Mouse (Mus musculus) ovary, postnatal 36 days (tissue): ENCODE results near the gene Rps6ka2.
"Not testable (repeated sequence)": the region's sequence is repeated elsewhere in the genome, so short reads cannot be mapped to it uniquely, and the experiment has no call there.

Source experiments
- DNase-seq: peaks from one replicate; pipeline ENCODE4 v3.0.0; 2022; ENCODE audit warnings: low spot score, mixed read lengths

The Rps6ka2 gene

GRCm38 (mm10) chr17:7269151-7269806 is 99.4 kb downstream of the Rps6ka2 start:
- DNase-seq, result no peak

GRCm38 (mm10) chr17:7270506-7270905 is 100.6 kb downstream of the Rps6ka2 start:
- no peak for DNase-seq

GRCm38 (mm10) chr17:7271522-7272134 is 101.7 kb downstream of the Rps6ka2 start:
- DNase-seq, result no peak

- DNase-seq, result no peak
Measured at GRCm38 (mm10) chr17:7273054-7273453, 103.1 kb downstream of the Rps6ka2 start.

GRCm38 (mm10) chr17:7273785-7274184 is 103.9 kb downstream of the Rps6ka2 start:
- DNase-seq, result no peak

- DNase-seq, result no peak
Measured at GRCm38 (mm10) chr17:7278702-7279242, 108.9 kb downstream of the Rps6ka2 start.

- no peak for DNase-seq
Measured at GRCm38 (mm10) chr17:7279251-7279650, 109.3 kb downstream of the Rps6ka2 start.

GRCm38 (mm10) chr17:7284297-7284910 is 114.5 kb downstream of the Rps6ka2 start:
- peak; percentile 68 for DNase-seq

GRCm38 (mm10) chr17:7285292-7285691 is 115.4 kb downstream of the Rps6ka2 start:
- no peak for DNase-seq

- DNase-seq, result no peak
Measured at GRCm38 (mm10) chr17:7286422-7287050, 116.6 kb downstream of the Rps6ka2 start.

- DNase-seq, result no peak
Measured at GRCm38 (mm10) chr17:7292012-7292684, 122.2 kb downstream of the Rps6ka2 start.

- not testable (repeated sequence) for DNase-seq
Measured at GRCm38 (mm10) chr17:7306278-7307196, 136.6 kb downstream of the Rps6ka2 start.

GRCm38 (mm10) chr17:7315693-7316382 is 145.9 kb downstream of the Rps6ka2 start:
- not testable (repeated sequence) for DNase-seq

- not testable (repeated sequence) for DNase-seq
Measured at GRCm38 (mm10) chr17:7319789-7320188, 149.9 kb downstream of the Rps6ka2 start.

- DNase-seq, result not testable (repeated sequence)
Measured at GRCm38 (mm10) chr17:7324346-7324745, 154.4 kb downstream of the Rps6ka2 start, which contains the start of gene Tcp10a. Gene Tcp10a (plus strand): TSS chr17:7324646.

GRCm38 (mm10) chr17:7326415-7326814 is 156.5 kb downstream of the Rps6ka2 start:
- not testable (repeated sequence) for DNase-seq

GRCm38 (mm10) chr17:7332745-7333144 is 162.8 kb downstream of the Rps6ka2 start:
- not testable (repeated sequence) for DNase-seq

- DNase-seq, result not testable (repeated sequence)
Measured at GRCm38 (mm10) chr17:7337381-7337780, 167.5 kb downstream of the Rps6ka2 start.

- not testable (repeated sequence) for DNase-seq
Measured at GRCm38 (mm10) chr17:7348765-7349164, 178.8 kb downstream of the Rps6ka2 start.

- not testable (repeated sequence) for DNase-seq
Measured at GRCm38 (mm10) chr17:7352596-7352995, 182.7 kb downstream of the Rps6ka2 start, which contains the start of gene Ttll2. Gene Ttll2 (minus strand): TSS chr17:7352696.
